Mouse (Mus musculus) hindbrain, embryonic 11.5 days (tissue): ENCODE results near the gene Zcchc9. TPM values are rescaled to one million over a fixed set of nuclear protein-coding genes. Genes with fewer than 3 reads are reported as not detected.
"Not testable (repeated sequence)": the region's sequence is repeated elsewhere in the genome, so short reads cannot be mapped to it uniquely, and the experiment has no call there.

Experiments
- ATAC-seq: fragments of 200-750 bp; cut with Nextera tagmentation; 2 replicates; pipeline ENCODE4 v1.8.0; 2017; ENCODE audit warnings: mild to moderate bottlenecking, moderate TSS enrichment, moderate library complexity; ENCODE audit not compliant: low FRiP score
- DNase-seq: peaks from one replicate; pipeline ENCODE4 v3.0.0-alpha.2; 2015; ENCODE audit warnings: low spot score
- H3K27ac ChIP-seq: fragments of 300-500 bp; sonication (generic); 2 replicates; pipeline ENCODE4 v1.5.1; 2014; ENCODE audit warnings: mild to moderate bottlenecking, low read depth, low read length
- H3K27me3 ChIP-seq: fragments of 300-500 bp; sonication (generic); 2 replicates; pipeline ENCODE4 v1.6.1; 2014; ENCODE audit warnings: mild to moderate bottlenecking, low read length, moderate library complexity, mixed read lengths; ENCODE audit not compliant: control insufficient read depth, insufficient read depth
- H3K36me3 ChIP-seq: fragments of 300-500 bp; sonication (generic); 2 replicates; pipeline ENCODE4 v1.6.1; 2014; ENCODE audit warnings: mild to moderate bottlenecking, low read length, moderate library complexity, mixed read lengths; ENCODE audit not compliant: control insufficient read depth, insufficient read depth
- H3K4me1 ChIP-seq: fragments of 300-500 bp; sonication (generic); replicated peaks from 2 replicates; pipeline ENCODE4 v1.6.1; 2014; ENCODE audit warnings: low read length, mixed read lengths; ENCODE audit not compliant: control insufficient read depth, insufficient read depth
- H3K4me2 ChIP-seq: fragments of 300-500 bp; sonication (generic); replicated peaks from 2 replicates; pipeline ENCODE4 v1.6.1; 2014; ENCODE audit warnings: mild to moderate bottlenecking, low read depth, low read length
- H3K4me3 ChIP-seq: fragments of 300-500 bp; sonication (generic); 2 replicates; pipeline ENCODE4 v1.5.1; 2014; ENCODE audit warnings: low read depth, low read length
- H3K9ac ChIP-seq: fragments of 300-500 bp; sonication (generic); 2 replicates; pipeline ENCODE4 v1.6.1; 2014; ENCODE audit warnings: low read depth, low read length
- H3K9me3 ChIP-seq: fragments of 300-500 bp; sonication (generic); 2 replicates; pipeline ENCODE4 v1.6.1; 2016; ENCODE audit warnings: low read length; ENCODE audit not compliant: control insufficient read depth
- WGBS: fragments of 180-500 bp; shearing (Covaris S2); extraction: QIAGEN DNeasy Blood & Tissue Kit; methylation state at CpG from one replicate; pipeline ENCODE4 v1.1.7; 2014; 5-methylcytosine and 5-hydroxymethylcytosine counted together
- polyA plus RNA-seq: library from polyadenylated mRNA; unstranded; fragments of >200 nt; fragmentation: Nextera tagmentation; extraction: Ambion mirVana; gene quantifications from 2 replicates; pipeline ENCODE4 v1.2.1, GENCODE M21; 2014

The Zcchc9 gene
- polyA plus RNA-seq, 1 experiment from 2014 or later, result 31.7 TPM

DNA sequence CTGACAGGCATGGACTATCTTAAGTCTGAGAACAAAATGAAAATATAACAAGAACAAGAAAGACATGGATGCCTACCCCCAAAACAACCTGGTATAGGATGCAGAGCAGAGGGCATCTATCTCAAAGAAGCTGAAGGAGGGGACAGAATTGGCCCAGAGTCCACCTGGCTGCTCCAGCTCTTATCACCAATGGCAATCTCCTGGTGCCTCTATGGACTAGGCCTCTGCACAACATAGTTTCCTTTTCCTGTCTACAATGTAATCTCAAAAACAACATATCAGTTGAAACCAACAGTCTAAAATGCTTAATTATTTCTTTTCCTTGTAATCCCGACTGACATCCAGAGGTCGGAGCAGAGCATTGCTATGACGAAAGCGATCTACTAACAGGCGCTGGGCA lies 29.4 kb downstream of the Zcchc9 start:
- DNase-seq (no peak), ATAC-seq (no peak)
- Histone ChIP-seq H3K27ac (no peak overlapping the region), H3K4me2 (no peak overlapping the region), H3K9ac (no peak overlapping the region), H3K36me3 (no peaks in the 10 kb centered on the region), H3K4me3 (no peak overlapping the region), H3K27me3 (no peaks in the 10 kb centered on the region), H3K4me1 (no peaks in the 10 kb centered on the region), H3K9me3 (no peaks in the 10 kb centered on the region)
- 92% methylated on average over 5 of the region's 5 CpGs for WGBS

- Histone ChIP-seq H3K27me3 (no peaks in the 10 kb centered on the region), H3K27ac (no peak overlapping the region), H3K4me2 (no peak overlapping the region), H3K9me3 (no peaks in the 10 kb centered on the region), H3K4me1 (no peaks in the 10 kb centered on the region), H3K9ac (no peak overlapping the region), H3K4me3 (no peak overlapping the region), H3K36me3 (no peaks in the 10 kb centered on the region)
- no peak for ATAC-seq
- no peak for DNase-seq
- 80% methylated on average over 9 of the region's 9 CpGs for WGBS
These were observed 38.5 kb downstream of the Zcchc9 start for GRCm38 (mm10) chr13:91768683-91769651.

GRCm38 (mm10) chr13:91765627-91766026 lies 41.9 kb downstream of the Zcchc9 start:
- no peak overlapping the region for H3K27ac ChIP-seq
- no peak for ATAC-seq
- 87% methylated on average over 4 of the region's 4 CpGs for WGBS

DNA sequence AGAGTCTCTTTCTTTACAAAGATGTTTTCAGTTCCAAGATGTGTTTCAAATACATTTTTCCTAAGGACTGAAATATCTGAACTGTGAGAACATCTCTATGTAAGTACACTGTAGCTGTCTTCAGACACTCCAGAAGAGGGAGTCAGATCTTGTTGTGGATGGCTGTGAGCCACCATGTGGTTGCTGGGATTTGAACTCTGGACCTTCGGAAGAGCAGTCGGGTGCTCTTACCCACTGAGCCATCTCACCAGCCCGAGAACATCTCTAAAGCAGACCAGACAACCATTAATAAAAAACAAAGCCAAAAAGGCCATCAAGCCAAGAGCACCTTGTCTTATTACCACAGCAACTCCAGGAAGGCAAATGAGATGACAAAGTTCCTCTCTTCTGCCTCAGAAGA lies 43.9 kb downstream of the Zcchc9 start:
- H3K9ac ChIP-seq, DNase-seq, H3K4me2 ChIP-seq, H3K27me3 ChIP-seq, H3K36me3 ChIP-seq, H3K4me1 ChIP-seq, H3K27ac ChIP-seq, ATAC-seq, H3K9me3 ChIP-seq, H3K4me3 ChIP-seq: not testable (repeated sequence)
- WGBS, result 87% methylated on average over 3 of the region's 3 CpGs

More at GRCm38 (mm10) chr13:91765627-91766026, 41.9 kb downstream of the Zcchc9 start:
- Histone ChIP-seq H3K4me1 (no peaks in the 10 kb centered on the region), H3K27me3 (no peaks in the 10 kb centered on the region), H3K9ac (no peak overlapping the region), H3K9me3 (no peaks in the 10 kb centered on the region), H3K4me2 (no peak overlapping the region), H3K36me3 (no peaks in the 10 kb centered on the region), H3K4me3 (no peak overlapping the region)
- no peak for DNase-seq

DNA sequence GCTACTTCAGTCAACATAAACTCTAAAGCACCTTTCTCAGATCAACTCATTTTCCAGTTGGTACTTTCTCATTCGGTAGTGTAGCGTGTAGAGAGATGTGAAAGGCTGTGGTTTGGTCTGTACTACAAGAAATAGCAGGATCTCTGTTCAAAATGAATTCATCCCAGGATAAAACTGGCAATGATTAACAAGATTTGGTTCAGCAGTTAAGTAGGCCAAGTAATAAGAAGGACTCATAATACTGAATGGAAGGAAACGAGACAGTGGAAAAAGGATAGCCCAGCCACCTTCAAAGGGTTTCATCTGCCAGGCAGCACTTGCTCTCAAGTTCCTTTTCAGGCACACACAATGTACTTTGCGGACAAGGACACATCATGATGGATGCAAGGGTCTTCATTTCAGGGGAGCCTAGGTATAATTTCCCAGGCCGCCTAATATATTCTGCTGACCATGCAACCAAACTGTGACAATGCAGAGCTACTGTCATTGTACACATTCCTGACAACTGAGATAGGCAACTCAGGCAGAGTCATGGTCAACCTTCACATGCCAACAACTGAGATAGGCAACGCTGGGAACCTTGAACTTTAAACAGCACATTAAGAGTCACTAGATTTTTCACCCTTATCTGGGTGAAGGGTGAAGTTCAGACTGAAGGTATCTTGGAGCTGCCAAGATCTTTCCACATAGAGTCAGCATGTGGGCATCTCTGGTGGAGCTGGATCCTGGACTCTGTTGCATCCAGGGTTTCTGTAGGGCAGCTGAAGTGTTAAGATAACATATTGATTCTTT lies 45.7 kb downstream of the Zcchc9 start:
- 90% methylated on average over 6 of the region's 6 CpGs for WGBS
- H3K4me1 ChIP-seq, result no peaks in the 10 kb centered on the region
- H3K9ac ChIP-seq, result no peak overlapping the region
- ATAC-seq (no peak), DNase-seq (no peak)
- H3K4me3 ChIP-seq, result no peak overlapping the region
- H3K4me2 ChIP-seq, result no peak overlapping the region
- no peaks in the 10 kb centered on the region for H3K27me3 ChIP-seq
- no peaks in the 10 kb centered on the region for H3K9me3 ChIP-seq
- no peak overlapping the region for H3K27ac ChIP-seq
- no peaks in the 10 kb centered on the region for H3K36me3 ChIP-seq

DNA sequence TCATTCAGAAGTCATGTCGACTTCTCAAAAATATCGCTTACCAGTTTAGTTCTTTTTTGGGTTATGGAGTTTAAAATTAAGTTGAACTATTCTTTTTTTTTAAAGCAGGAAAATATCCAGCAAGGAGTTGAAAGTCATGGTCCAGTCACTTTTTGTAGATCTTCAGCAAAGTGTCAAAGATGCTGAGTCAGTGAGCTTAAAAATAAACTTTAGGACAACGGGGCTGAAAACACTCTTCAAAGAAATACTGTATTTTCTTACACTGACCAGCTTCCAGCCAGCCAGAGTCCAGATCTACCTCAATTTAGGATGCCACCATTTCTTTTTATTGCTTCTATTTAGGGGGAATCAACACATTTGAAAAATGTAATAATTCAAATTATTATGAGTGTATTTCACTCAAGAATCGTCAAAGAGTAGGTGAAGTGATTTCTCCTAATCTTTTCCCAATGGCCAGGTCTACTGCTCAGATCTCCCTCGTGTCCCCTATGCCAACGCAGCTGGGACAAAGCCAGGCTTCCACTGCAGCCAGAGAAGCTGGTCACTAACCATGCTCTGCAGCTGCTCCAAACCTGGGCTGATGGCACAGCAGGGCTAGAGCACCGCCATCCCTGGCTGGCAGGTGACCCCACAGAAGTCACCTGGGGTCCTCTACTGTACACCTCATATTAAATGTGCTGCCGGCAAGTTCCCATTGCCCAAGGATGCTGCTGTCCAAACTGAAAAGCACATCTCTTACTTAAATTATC lies 47.0 kb downstream of the Zcchc9 start:
- no peak for ATAC-seq
- 93% methylated on average over 8 of the region's 8 CpGs for WGBS
- no peak overlapping the region for H3K4me3 ChIP-seq

GRCm38 (mm10) chr13:91759791-91760190 lies 47.7 kb downstream of the Zcchc9 start:
- 73% methylated on average over 8 of the region's 8 CpGs for WGBS
- H3K4me2 ChIP-seq, result no peak overlapping the region

More for the DNA sequence above, 47.0 kb downstream of the Zcchc9 start:
- no peak overlapping the region for H3K27ac ChIP-seq
- no peak overlapping the region for H3K9ac ChIP-seq
- DNase-seq, result no peak
- no peaks in the 10 kb centered on the region for H3K4me1 ChIP-seq
- H3K9me3 ChIP-seq, result no peaks in the 10 kb centered on the region
- H3K4me2 ChIP-seq, result no peak overlapping the region
- no peaks in the 10 kb centered on the region for H3K27me3 ChIP-seq
- no peaks in the 10 kb centered on the region for H3K36me3 ChIP-seq

GRCm38 (mm10) chr13:91758316-91759048 lies 49.0 kb downstream of the Zcchc9 start:
- Histone ChIP-seq H3K4me3 (no peak overlapping the region), H3K9me3 (no peaks in the 10 kb centered on the region), H3K27ac (no peak overlapping the region), H3K4me1 (no peaks in the 10 kb centered on the region), H3K4me2 (no peak overlapping the region), H3K9ac (no peak overlapping the region), H3K27me3 (no peaks in the 10 kb centered on the region), H3K36me3 (no peaks in the 10 kb centered on the region)
- 92% methylated on average over 7 of the region's 7 CpGs for WGBS
- ATAC-seq (no peak), DNase-seq (no peak)

More at GRCm38 (mm10) chr13:91759791-91760190, 47.7 kb downstream of the Zcchc9 start:
- Histone ChIP-seq H3K4me3 (no peak overlapping the region), H3K27me3 (no peaks in the 10 kb centered on the region), H3K27ac (no peak overlapping the region), H3K36me3 (no peaks in the 10 kb centered on the region), H3K4me1 (no peaks in the 10 kb centered on the region), H3K9ac (no peak overlapping the region), H3K9me3 (no peaks in the 10 kb centered on the region)
- ATAC-seq (no peak), DNase-seq (no peak)
